Mouse (Mus musculus) cerebellum, postnatal 10 days (tissue): Measurements from ENCODE around the gene Lrpprc.
A peak's percentile ranks its signal among the peaks of the same experiment; 100 is the strongest.
"Not testable (repeated sequence)": the region's sequence is repeated elsewhere in the genome, so short reads cannot be mapped to it uniquely, and the experiment has no call there.

Experiments used
- DNase-seq, 2 experiments: peaks; one replicate each; pipeline ENCODE4 v3.0.0; 2021; ENCODE audit warnings: mixed read lengths in 2 of 2

The Lrpprc gene

GRCm38 (mm10) chr17:84790447-84791098 lies at the start of gene Lrpprc:
Gene Lrpprc, minus strand, starts transcription at chr17:84790789.
- peak; percentile 97 to 98 for DNase-seq

- peak; percentile 86 to 91 for DNase-seq
Measured at GRCm38 (mm10) chr17:84837780-84838179, 47.2 kb upstream of the Lrpprc start.

GRCm38 (mm10) chr17:84835249-84835648 lies 44.7 kb upstream of the Lrpprc start:
- DNase-seq = no peak

- DNase-seq = peak; percentile 7 to 21
Measured at GRCm38 (mm10) chr17:84832346-84832745, 41.8 kb upstream of the Lrpprc start.

GRCm38 (mm10) chr17:84828301-84828700 lies 37.7 kb upstream of the Lrpprc start:
- DNase-seq = no peak

GRCm38 (mm10) chr17:84820603-84821002 lies 30.0 kb upstream of the Lrpprc start:
- no peak for DNase-seq

GRCm38 (mm10) chr17:84818390-84818789 lies 27.8 kb upstream of the Lrpprc start:
- DNase-seq = no peak

GRCm38 (mm10) chr17:84816014-84816461 lies 25.4 kb upstream of the Lrpprc start:
- DNase-seq = peak in 1 of 2 experiments; percentile 20

GRCm38 (mm10) chr17:84814905-84815304 lies 24.3 kb upstream of the Lrpprc start:
- DNase-seq = no peak

- DNase-seq = not testable (repeated sequence)
Measured at GRCm38 (mm10) chr17:84814192-84814591, 23.6 kb upstream of the Lrpprc start.

- no peak for DNase-seq
Measured at GRCm38 (mm10) chr17:84792006-84792405, 1.4 kb upstream of the Lrpprc start.

- peak in 1 of 2 experiments; percentile 15 for DNase-seq
Measured at GRCm38 (mm10) chr17:84791156-84791555, 567 bp upstream of the Lrpprc start.

- no peak for DNase-seq
Measured at GRCm38 (mm10) chr17:84790043-84790442, 546 bp downstream of the Lrpprc start.

- no peak for DNase-seq
Measured at GRCm38 (mm10) chr17:84788376-84789125, 2.0 kb downstream of the Lrpprc start.

GRCm38 (mm10) chr17:84787477-84787876 lies 3.1 kb downstream of the Lrpprc start:
- DNase-seq = no peak

GRCm38 (mm10) chr17:84786911-84787310 lies 3.7 kb downstream of the Lrpprc start:
- DNase-seq = no peak

GRCm38 (mm10) chr17:84785176-84785575 lies 5.4 kb downstream of the Lrpprc start:
- DNase-seq = no peak

- no peak for DNase-seq
Measured at GRCm38 (mm10) chr17:84783491-84783890, 7.1 kb downstream of the Lrpprc start.

GRCm38 (mm10) chr17:84780321-84780720 lies 10.3 kb downstream of the Lrpprc start:
- no peak for DNase-seq

GRCm38 (mm10) chr17:84778477-84778978 lies 12.1 kb downstream of the Lrpprc start:
- no peak for DNase-seq

- DNase-seq = no peak
Measured at GRCm38 (mm10) chr17:84776362-84777000, 14.1 kb downstream of the Lrpprc start.

- no peak for DNase-seq
Measured at GRCm38 (mm10) chr17:84775291-84775690, 15.3 kb downstream of the Lrpprc start.

- no peak for DNase-seq
Measured at GRCm38 (mm10) chr17:84771882-84772281, 18.7 kb downstream of the Lrpprc start.
